Mouse (Mus musculus) myocyte (in vitro differentiated cells): ENCODE results near the gene Gpx1.

Experiments
- POLR2A ChIP-seq: IDR thresholded peaks from one replicate; pipeline ENCODE4 v1.6.1; 2011; ENCODE audit warnings: low read depth, mild to moderate bottlenecking, control low read depth, moderate library complexity; ENCODE audit not compliant: insufficient read length
- POLR2AphosphoS2 ChIP-seq: IDR thresholded peaks from one replicate; pipeline ENCODE4 v1.6.1; 2011; ENCODE audit warnings: low read depth, control low read depth; ENCODE audit not compliant: insufficient read length

DNA sequence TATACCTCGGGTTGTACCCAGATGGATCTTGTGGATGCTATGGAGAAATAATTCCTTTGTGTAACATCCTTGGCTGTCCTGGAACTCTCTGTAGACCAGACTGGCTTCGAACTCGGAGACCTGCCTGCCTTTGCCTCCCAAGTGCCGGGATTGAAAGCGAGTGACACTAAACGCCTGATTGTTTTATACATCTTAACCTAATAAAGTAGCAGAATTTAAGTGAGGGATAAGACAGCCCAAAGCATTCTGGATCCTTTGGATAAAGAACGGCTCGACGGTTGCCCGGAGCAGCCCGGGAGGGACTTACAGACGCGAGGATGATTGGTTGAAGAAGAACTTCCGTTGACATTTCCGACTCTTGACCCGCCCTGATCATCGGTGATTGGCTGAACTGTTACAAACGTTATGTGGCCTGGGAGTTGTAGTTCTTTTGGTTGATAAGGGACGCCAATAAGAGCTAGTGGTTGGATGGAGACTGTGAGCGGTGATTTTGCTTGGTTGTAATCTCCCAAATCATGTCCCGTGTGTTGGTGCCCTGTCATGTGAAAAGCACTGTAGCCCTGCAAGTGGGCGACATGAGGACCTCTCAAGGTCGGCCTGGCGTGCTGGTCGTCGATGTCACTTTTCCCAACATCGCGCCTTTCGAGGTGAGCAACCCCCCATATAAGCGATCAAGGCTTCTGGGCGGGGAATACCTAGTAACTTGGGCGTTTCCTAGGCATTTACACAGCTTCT is 48.5 kb upstream of the Gpx1 start, which contains the start of gene Nicn1:
- peak; percentile 21 for TF ChIP-seq POLR2A
- TF ChIP-seq POLR2AphosphoS2, result no peak
